8 mouse cellular contexts compared by ENCODE assay signal in the genomic region with DNA sequence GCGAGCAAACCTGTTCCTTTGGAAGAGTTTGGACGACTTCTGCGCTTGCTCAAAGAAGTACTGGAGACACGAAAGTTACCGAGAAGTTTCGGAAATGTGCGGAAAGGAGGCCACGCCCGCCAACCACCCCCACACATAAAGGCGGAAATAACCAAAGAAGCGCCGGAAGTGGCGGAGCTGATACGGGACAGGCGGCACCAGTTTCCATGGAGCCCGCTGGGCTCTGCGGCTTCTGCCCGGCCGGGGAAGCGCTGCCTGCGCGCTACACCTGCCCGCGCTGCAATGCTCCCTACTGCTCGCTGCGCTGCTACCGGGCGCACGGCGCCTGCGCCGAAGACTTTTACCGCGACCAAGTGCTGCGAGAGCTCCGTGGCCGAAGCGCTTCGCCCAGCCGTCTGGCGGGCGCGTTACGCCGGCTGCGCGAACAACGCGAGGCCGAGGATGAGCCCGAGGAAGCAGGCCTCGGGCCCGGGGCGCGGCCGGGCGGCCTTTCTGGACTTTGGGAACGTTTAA. TPM values are rescaled to one million over a fixed set of nuclear protein-coding genes. Genes with fewer than 3 reads are reported as not detected.
A peak's percentile ranks its signal among the peaks of the same experiment; 100 is the strongest.
DNase-seq lines count a peak whose midpoint lies in the region; ATAC-seq lines count a peak whose summit lies in the region.

A gene (plus strand): TSS at position 172 of the 513 bp plus-strand sequence.

- ATAC-seq in hindbrain, embryonic 11.5 days (ENCODE audit: low FRiP score), result peak; percentile 59

- DNase-seq in Muller cell, postnatal 12 days (ENCODE audit: inconsistent ontology term), result peak; percentile 95
- peak; percentile 88 for DNase-seq in cerebellum, adult 9-10 months
- peak; percentile 94 to 97 for DNase-seq in frontal cortex, adult 2 months (ENCODE audit: extremely low spot score in 1 of 2, low spot score in 1 of 2)
- DNase-seq in hindbrain, embryonic 11.5 days (ENCODE audit: low spot score), result peak; percentile 92
- peak; percentile 89 to 94 for DNase-seq in layer of hippocampus, postnatal 10 days (ENCODE audit: low spot score in 2 of 2)
- DNase-seq in lung, postnatal 10 days, result peak; percentile 97
- peak; percentile 95 for DNase-seq in retina, embryonic 14.5 days (ENCODE audit: low spot score)
- peak; percentile 92 for DNase-seq in thymus, postnatal 4 days

- peaks cover 11% of the 10 kb centered on the region for H3K4me1 ChIP-seq in hindbrain, embryonic 11.5 days (replicated peaks; ENCODE audit: control insufficient read depth, insufficient read depth, low read length)

- peak within 1 kb of the TSS; percentile 97 for H3K9ac ChIP-seq in hindbrain, embryonic 11.5 days (ENCODE audit: low read depth, low read length)

- H3K36me3 ChIP-seq in hindbrain, embryonic 11.5 days (ENCODE audit: control insufficient read depth, insufficient read depth, low read length), result peaks cover 3% of the 10 kb centered on the region

- under 1% methylated on average over 56 of the region's 58 CpGs for WGBS in hindbrain, embryonic 11.5 days

- H3K27ac ChIP-seq in hindbrain, embryonic 11.5 days (ENCODE audit: low read depth, low read length), result peak within 1 kb of the TSS; percentile 92

- H3K9me3 ChIP-seq in hindbrain, embryonic 11.5 days (ENCODE audit: control insufficient read depth, low read length), result no peaks in the 10 kb centered on the region

- H3K4me2 ChIP-seq in hindbrain, embryonic 11.5 days (replicated peaks; ENCODE audit: low read depth, low read length), result peak within 1 kb of the TSS; percentile 95

- H3K27me3 ChIP-seq in hindbrain, embryonic 11.5 days (ENCODE audit: control insufficient read depth, insufficient read depth, low read length), result no peaks in the 10 kb centered on the region

- peak within 1 kb of the TSS; percentile 91 for H3K4me3 ChIP-seq in hindbrain, embryonic 11.5 days (ENCODE audit: low read depth, low read length)

RNA-seq across cellular contexts. Expression of the gene that starts here (rescaled TPM):
- 48.4 and 51.7 TPM in 2 replicates for polyA plus RNA-seq in frontal cortex, adult 2 months (2012; rRNA removed)
- 39.7 and 41.1 TPM in 2 replicates for polyA plus RNA-seq in hindbrain, embryonic 11.5 days (2014; fragmentation: Nextera tagmentation; extraction: Ambion mirVana)
- 10 to 100 TPM; 37.3 to 41.2 TPM for total RNA-seq in layer of hippocampus, postnatal 10 days (2021)

Comparison
In these comparisons a context has a peak if more than half of its experiments do, and no peak if none do; other contexts are left out.
1. Peak in every context shown above with its lines: DNase-seq, ATAC-seq, H3K4me3 ChIP-seq and H3K27ac ChIP-seq.